Mouse (Mus musculus): ENCODE data around the gene Slc35f4. TPM values are rescaled to one million over a fixed set of nuclear protein-coding genes. Genes with fewer than 3 reads are reported as not detected.
A peak's percentile ranks its signal among the peaks of the same experiment; 100 is the strongest.

The Slc35f4 gene
- 5.4 and 5.5 TPM in 2 replicates for polyA plus RNA-seq (2012; rRNA removed)

DNA sequence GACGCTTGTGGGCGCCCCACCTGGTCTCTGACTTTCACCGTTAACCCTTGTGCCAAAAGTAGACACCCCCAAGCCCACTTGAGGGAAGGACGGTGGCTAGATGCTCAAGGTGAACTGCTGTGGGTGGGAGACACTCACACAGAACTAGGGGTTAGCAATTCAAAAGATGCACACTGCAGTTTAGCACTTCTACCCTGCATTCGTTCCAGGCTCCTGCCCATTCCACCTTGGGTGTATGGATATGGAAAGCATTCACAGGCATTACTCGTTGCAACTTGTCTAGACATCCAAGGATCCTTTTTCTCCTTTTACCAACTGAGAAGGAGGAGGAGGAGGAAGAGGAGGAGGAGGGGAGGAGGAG, at the start of gene Slc35f4:
TSS of gene Slc35f4 (minus strand) at position 116 of the 361 bp plus-strand sequence.
- no peak for DNase-seq
- H3K4me3 ChIP-seq (replicated peaks; ENCODE audit: insufficient read depth, low read depth, low read length) = peak within 1 kb of the TSS; percentile 56
- no peaks in the 10 kb centered on the region for H3K27me3 ChIP-seq (ENCODE audit: control insufficient read depth, insufficient read depth, low read length)
- 0 out of 2 replicates have a peak, but pooled peaks cover 3% of the 10 kb centered on the region for H3K4me1 ChIP-seq (ENCODE audit: control insufficient read depth, insufficient read depth, low read length)
- 2% methylated on average over 6 of the region's 6 CpGs for WGBS
- TF ChIP-seq CTCF (IDR thresholded peaks at IDR 0.05; ENCODE audit: borderline replicate concordance, insufficient read depth, low read depth, low read length) (0 out of 2 replicates have a peak, but pooled peaks have one; percentile 6), POLR2A (IDR thresholded peaks at IDR 0.05; ENCODE audit: borderline replicate concordance, insufficient read depth, low read length) (no peak)
- no peak within 1 kb of the TSS for H3K27ac ChIP-seq (ENCODE audit: insufficient read depth, low read length)

DNA sequence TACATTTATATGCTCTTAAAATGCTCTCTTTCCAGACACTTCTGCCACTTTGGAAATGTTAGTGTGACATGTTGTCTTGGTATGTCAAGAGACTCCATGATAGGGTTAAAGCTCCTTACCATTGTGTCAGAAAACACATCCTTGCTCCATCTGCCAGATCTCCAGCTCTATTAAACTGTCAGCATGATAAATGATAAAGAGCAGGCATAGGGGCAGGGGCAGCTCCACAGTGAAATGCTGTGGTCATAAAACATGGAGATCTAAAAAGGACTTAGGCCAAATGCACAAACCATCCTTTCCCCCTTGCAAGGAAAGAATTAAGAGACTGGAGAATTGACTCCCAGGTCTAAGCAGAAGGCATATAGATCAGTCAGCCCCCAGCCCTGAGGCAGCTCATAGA, 42.5 kb upstream of the Slc35f4 start:
- H3K4me1 ChIP-seq (ENCODE audit: control insufficient read depth, insufficient read depth, low read length) = no peaks in the 10 kb centered on the region

DNA sequence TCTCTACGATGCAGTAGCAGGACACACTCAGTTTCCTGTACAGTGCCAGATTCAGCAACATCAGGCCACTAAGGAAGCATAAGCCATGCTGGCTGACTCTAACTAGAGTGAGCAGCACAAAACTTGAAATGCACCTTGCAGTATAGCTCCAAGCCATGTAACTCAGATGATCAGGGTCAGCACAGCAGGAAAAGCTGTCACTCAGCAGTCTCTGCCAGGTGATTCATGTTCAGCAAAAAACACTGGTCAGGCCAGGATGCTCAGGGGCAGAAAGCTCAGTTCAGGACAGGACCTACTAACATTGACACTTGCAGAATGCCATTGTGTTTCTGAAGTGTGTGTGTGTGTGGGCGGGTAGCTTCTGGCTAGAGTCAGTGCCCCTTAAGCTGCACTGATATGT, 34.9 kb upstream of the Slc35f4 start:
- H3K27me3 ChIP-seq (ENCODE audit: control insufficient read depth, insufficient read depth, low read length) = no peaks in the 10 kb centered on the region
- H3K4me3 ChIP-seq (replicated peaks; ENCODE audit: insufficient read depth, low read depth, low read length) = no peak overlapping the region
- peak; percentile 30 to 63 for DNase-seq
- peaks cover 4% of the 10 kb centered on the region for H3K4me1 ChIP-seq (ENCODE audit: control insufficient read depth, insufficient read depth, low read length)
- WGBS = 61% methylated on average over 2 of the region's 2 CpGs
- H3K27ac ChIP-seq (ENCODE audit: insufficient read depth, low read length) = no peak overlapping the region
- TF ChIP-seq POLR2A (IDR thresholded peaks at IDR 0.05; ENCODE audit: borderline replicate concordance, insufficient read depth, low read length) (no peak), CTCF (IDR thresholded peaks at IDR 0.05; ENCODE audit: borderline replicate concordance, insufficient read depth, low read depth, low read length) (no peak)

More for the DNA sequence above, 42.5 kb upstream of the Slc35f4 start:
- no peak for DNase-seq
- Histone ChIP-seq H3K4me3 (replicated peaks; ENCODE audit: insufficient read depth, low read depth, low read length) (no peak overlapping the region), H3K27ac (ENCODE audit: insufficient read depth, low read length) (no peak overlapping the region), H3K27me3 (ENCODE audit: control insufficient read depth, insufficient read depth, low read length) (no peaks in the 10 kb centered on the region)
- no peak for TF ChIP-seq CTCF (IDR thresholded peaks at IDR 0.05; ENCODE audit: borderline replicate concordance, insufficient read depth, low read depth, low read length)
- no peak for TF ChIP-seq POLR2A (IDR thresholded peaks at IDR 0.05; ENCODE audit: borderline replicate concordance, insufficient read depth, low read length)

DNA sequence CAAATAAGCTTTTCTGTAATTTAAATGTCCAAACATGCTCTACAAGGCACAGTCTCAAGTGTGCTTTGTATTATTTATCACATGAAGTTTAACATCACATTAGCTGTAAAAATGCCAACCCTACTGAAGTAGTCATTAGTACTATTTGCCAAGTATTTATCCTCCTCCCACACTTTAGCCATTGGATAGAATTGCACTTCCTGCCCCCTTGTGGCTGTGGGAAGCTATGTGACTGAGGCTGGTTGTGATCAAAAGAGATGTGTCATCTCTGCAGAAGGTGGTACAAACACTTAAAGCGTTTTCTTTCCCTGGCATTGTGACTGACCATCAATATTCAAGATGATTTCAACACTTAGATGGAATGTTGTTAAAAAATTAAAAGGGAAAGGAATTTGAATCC, 14.3 kb upstream of the Slc35f4 start:
- H3K27me3 ChIP-seq (ENCODE audit: control insufficient read depth, insufficient read depth, low read length) = no peaks in the 10 kb centered on the region
- 47% methylated on average over 1 of the region's 1 CpGs for WGBS
- peak; percentile 27 to 35 for DNase-seq

DNA sequence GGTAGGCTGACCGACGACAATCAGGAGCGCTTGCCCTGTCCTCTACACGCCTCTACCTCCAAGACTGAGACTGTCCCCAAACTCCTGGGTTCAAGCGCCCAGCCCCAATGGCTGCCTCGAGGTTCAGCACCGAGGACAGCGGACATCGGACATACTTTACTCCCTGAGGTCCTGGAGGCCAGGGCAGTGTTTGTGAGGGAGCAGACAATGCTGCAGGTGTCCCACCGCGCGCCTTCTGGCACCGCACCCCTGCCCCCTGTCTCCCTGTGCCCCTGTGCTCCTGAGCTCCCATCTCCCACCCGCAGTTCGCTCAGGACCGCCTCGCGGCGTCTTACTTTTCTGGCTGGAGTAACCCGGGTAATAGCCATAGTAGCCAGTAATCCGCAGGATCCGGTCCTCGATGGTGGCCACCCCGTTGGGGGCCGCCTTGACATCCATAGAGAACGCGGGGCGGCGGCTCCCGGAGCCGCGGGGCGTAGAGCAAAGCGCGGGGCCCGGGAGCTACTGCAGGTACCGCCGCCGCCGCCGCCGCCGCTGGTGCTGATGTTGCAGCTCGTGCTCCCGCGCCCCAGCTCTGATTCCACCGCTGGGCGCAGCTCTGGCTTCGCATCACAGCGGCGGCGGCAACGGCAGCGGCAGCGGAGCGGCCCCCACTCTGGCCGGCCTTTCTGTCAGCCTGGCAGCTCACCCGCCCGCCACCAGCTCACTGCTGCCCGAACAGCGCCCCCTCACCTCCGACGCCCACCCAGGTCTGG, 493 bp downstream of the Slc35f4 start:
- 1% methylated on average over 63 of the region's 63 CpGs for WGBS
- no peak overlapping the region for H3K27ac ChIP-seq (ENCODE audit: insufficient read depth, low read length)
- no peak for TF ChIP-seq CTCF (IDR thresholded peaks at IDR 0.05; ENCODE audit: borderline replicate concordance, insufficient read depth, low read depth, low read length)
- peak; percentile 44 to 64 for DNase-seq
- peak overlapping the region; percentile 56 for H3K4me3 ChIP-seq (replicated peaks; ENCODE audit: insufficient read depth, low read depth, low read length)
- no peaks in the 10 kb centered on the region for H3K27me3 ChIP-seq (ENCODE audit: control insufficient read depth, insufficient read depth, low read length)
- 0 out of 2 replicates have a peak, but pooled peaks cover 3% of the 10 kb centered on the region for H3K4me1 ChIP-seq (ENCODE audit: control insufficient read depth, insufficient read depth, low read length)

More for the DNA sequence above, 14.3 kb upstream of the Slc35f4 start:
- H3K27ac ChIP-seq (ENCODE audit: insufficient read depth, low read length) = no peak overlapping the region
- no peak overlapping the region for H3K4me3 ChIP-seq (replicated peaks; ENCODE audit: insufficient read depth, low read depth, low read length)
- H3K4me1 ChIP-seq (ENCODE audit: control insufficient read depth, insufficient read depth, low read length) = no peaks in the 10 kb centered on the region
- peak; percentile 53; the same call in 1 of the 2 replicates for TF ChIP-seq CTCF (IDR thresholded peaks at IDR 0.05; ENCODE audit: borderline replicate concordance, insufficient read depth, low read depth, low read length)
- no peak for TF ChIP-seq POLR2A (IDR thresholded peaks at IDR 0.05; ENCODE audit: borderline replicate concordance, insufficient read depth, low read length)

DNA sequence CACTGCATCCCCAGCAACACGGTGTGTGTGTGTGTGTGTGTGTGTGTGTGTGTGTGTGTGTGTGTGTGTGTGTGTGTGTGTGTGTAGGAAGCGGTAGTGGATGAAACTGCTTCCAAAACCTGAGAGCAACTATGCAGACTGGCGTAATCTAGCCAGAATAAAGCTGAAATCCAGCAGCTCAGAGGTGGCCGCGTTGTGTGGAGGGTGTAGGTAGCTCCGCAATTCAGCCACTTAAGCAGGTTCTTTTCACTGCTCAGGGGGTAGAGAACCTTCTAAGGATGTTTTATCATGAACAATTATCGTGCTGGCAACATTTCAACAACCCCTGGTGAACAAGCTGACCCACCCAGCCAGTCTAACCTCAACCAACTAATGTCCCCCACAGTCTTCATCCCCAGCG, 1.2 kb downstream of the Slc35f4 start:
- DNase-seq = no peak
- WGBS = 76% methylated on average over 8 of the region's 8 CpGs
- H3K4me3 ChIP-seq (replicated peaks; ENCODE audit: insufficient read depth, low read depth, low read length) = peak overlapping the region; percentile 56
- 0 out of 2 replicates have a peak, but pooled peaks cover 3% of the 10 kb centered on the region for H3K4me1 ChIP-seq (ENCODE audit: control insufficient read depth, insufficient read depth, low read length)
- no peaks in the 10 kb centered on the region for H3K27me3 ChIP-seq (ENCODE audit: control insufficient read depth, insufficient read depth, low read length)
- no peak for TF ChIP-seq POLR2A (IDR thresholded peaks at IDR 0.05; ENCODE audit: borderline replicate concordance, insufficient read depth, low read length)
- no peak for TF ChIP-seq CTCF (IDR thresholded peaks at IDR 0.05; ENCODE audit: borderline replicate concordance, insufficient read depth, low read depth, low read length)
- no peak overlapping the region for H3K27ac ChIP-seq (ENCODE audit: insufficient read depth, low read length)

DNA sequence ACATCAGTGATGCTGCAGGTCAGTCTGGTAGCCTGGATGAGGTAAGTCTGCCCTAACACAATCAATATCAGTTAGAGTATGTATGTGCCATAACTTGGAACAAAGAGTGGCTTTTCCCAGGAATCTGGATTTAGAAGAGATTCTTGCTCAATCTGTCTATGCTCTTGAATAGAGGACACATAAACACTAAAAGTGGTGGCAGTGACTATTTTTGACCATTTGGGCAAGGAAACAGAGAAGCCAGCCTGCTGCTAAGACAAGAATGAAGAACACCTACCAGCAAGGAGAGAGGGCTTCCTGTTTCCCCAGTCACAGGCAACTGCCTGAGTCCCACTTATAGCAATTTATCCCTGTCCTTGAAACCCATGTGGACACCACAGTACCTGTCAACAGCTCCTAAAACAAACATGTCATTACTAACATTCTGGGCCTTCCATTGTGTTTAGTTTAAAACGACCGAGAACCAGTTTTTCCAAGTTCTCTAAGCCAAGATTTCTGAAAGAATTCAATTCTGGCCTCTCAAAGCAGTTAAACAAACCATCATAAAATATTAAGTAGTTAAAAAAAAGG, 10.7 kb downstream of the Slc35f4 start:
- TF ChIP-seq CTCF (IDR thresholded peaks at IDR 0.05; ENCODE audit: borderline replicate concordance, insufficient read depth, low read depth, low read length) = no peak
- TF ChIP-seq POLR2A (IDR thresholded peaks at IDR 0.05; ENCODE audit: borderline replicate concordance, insufficient read depth, low read length) = no peak
- Histone ChIP-seq H3K27ac (ENCODE audit: insufficient read depth, low read length) (no peak overlapping the region), H3K4me1 (ENCODE audit: control insufficient read depth, insufficient read depth, low read length) (no peaks in the 10 kb centered on the region), H3K27me3 (ENCODE audit: control insufficient read depth, insufficient read depth, low read length) (no peaks in the 10 kb centered on the region), H3K4me3 (replicated peaks; ENCODE audit: insufficient read depth, low read depth, low read length) (no peak overlapping the region)
- WGBS = 90% methylated on average over 2 of the region's 2 CpGs
- no peak for DNase-seq

DNA sequence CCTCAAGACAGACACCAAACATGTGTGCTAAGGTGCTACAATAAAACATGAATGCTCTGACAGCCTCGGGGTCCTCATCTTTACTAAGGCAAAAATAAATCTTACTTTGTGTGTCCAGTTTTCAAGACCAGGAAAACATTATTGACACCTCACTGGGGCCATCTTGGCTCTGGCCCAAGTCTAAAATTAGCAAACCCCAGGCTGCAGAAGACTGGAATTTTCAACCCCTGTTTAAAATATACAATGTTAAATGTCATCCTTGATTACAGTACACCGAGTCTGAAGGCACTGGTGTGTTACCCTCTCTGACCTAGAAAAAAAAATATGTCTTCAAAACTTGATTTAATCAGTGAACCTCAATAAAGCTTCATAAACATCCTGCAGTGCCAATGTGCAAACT, 11.7 kb downstream of the Slc35f4 start:
- Histone ChIP-seq H3K27me3 (ENCODE audit: control insufficient read depth, insufficient read depth, low read length) (no peaks in the 10 kb centered on the region), H3K4me1 (ENCODE audit: control insufficient read depth, insufficient read depth, low read length) (no peaks in the 10 kb centered on the region), H3K27ac (ENCODE audit: insufficient read depth, low read length) (no peak overlapping the region), H3K4me3 (replicated peaks; ENCODE audit: insufficient read depth, low read depth, low read length) (no peak overlapping the region)
- no peak for DNase-seq
- WGBS = 22% methylated on average over 2 of the region's 2 CpGs
- TF ChIP-seq CTCF (IDR thresholded peaks at IDR 0.05; ENCODE audit: borderline replicate concordance, insufficient read depth, low read depth, low read length) = no peak
- no peak for TF ChIP-seq POLR2A (IDR thresholded peaks at IDR 0.05; ENCODE audit: borderline replicate concordance, insufficient read depth, low read length)
